Mouse (Mus musculus): ENCODE results near the gene Aff4.

Aff4 gene

GRCm38 (mm10) chr11:53457372-53457954 is 106.8 kb downstream of the Aff4 start:
- intact Hi-C loops (cut with DNase I): no loop called here

DNA sequence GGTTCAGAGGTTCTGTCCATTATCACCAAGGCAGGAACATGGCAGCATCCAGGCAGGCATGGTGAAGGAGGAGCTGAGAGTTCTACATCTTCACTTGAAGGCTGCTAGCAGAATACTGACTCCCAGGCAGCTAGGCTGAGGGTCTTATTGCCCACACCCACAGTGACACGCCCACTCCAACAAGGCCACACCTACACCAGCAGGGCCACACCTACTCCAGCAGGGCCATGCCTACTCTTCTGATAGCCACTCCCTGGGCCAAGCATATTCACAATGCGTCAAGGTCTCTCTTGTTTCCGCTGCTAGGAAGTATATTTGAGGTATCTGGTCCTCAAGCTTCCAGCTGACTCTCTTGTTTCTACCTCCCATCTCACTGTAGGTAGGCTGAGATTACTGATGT is 108.4 kb downstream of the Aff4 start:
- intact Hi-C loops (cut with DNase I): no loop called here

DNA sequence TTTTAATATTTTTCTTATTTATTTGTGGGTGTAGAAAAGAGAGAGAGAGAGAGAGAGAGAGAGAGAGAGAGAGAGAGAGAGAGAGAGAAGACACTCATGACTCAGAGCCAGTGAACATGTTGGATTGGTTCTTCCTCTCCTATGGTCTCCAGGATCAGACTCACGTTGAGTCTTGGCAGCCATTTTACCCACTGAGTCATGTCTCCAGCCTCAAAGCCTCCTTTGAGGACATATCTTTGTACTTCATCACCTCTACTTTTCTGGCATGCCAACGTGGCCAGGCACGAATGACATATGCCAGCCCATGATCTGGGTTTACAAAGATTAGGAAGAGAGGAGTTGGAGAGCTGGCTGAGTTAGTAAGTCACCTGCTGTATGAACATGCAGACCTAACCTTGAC is 109.6 kb downstream of the Aff4 start:
- intact Hi-C loops (cut with DNase I): loop anchor here (10.0 kb wide), 1 partner anchor 45 kb away; no protein-coding TSS in a partner anchor

DNA sequence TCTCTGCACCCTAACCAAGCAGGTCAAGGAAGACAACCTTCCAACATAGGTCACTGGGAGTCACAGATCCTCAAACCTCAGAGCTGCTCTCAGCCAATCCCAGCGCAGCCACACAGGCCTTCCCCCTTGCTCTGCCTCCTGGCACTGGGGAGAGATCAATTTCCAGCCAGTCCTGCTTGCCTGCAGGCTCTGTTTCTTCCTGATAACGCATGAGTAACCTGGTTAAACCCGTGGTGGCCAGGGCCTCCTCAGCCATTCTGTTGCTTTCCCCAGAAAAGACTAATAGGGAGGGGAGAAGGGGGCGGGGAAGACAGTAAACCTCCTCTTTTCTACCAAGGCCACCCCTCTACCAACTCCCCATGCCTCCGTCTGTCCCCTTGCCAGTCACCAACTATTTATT is 111.1 kb downstream of the Aff4 start:
- intact Hi-C loops (cut with DNase I): loop anchor here (10.0 kb wide), 1 partner anchor 47 kb away; no protein-coding TSS in a partner anchor

- intact Hi-C loops (cut with DNase I): loop anchor here (10.0 kb wide), 1 partner anchor 49 kb away; no protein-coding TSS in a partner anchor
Observed at GRCm38 (mm10) chr11:53463551-53464424, 113.2 kb downstream of the Aff4 start.

GRCm38 (mm10) chr11:53466231-53466971 is 115.8 kb downstream of the Aff4 start:
- intact Hi-C loops (cut with DNase I): loop anchor here (2.0 to 10.0 kb wide), 2 partner anchors 52 to 162 kb away; no protein-coding TSS in a partner anchor

- intact Hi-C loops (cut with DNase I): loop anchor here (10.0 kb wide), 1 partner anchor 55 kb away; no protein-coding TSS in a partner anchor
Observed at GRCm38 (mm10) chr11:53469294-53469967, 118.8 kb downstream of the Aff4 start.

DNA sequence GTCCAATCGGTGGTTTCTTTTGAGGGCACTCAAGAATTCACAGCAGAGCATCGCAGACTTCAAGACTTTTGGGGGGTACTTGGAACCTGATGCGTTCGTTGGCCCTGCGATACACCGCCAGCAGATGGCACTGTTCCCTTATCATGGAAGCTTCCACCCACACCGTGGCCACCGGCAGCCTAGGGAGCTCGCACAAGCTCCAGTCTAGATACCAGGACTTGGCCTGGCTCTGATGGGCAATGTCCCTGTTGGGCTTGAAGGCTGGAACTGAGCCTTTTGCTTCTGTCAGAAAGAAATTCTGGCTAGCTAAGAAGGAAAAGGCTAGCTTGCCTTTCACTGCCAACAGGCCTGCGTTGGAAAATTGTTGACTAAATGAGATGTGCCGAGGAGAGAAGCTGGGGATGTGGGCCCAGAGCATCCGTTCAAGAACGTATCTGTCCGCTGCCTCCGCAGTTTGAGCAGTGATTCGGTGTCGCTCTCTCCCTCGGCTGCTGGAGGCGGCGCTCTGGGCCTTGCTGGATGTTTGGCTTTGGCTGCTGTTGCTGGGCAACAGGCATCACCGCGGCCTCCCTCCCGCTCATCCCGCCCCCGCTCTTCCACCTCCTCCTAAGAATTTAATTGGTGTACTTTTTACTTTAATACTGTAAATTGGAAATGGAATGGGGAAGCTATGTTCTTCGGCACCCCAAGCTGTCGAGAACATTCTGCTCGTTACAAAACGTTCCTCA is 119.5 kb downstream of the Aff4 start, which contains the start of gene Gm9837:
TSS of gene Gm9837 (minus strand) at position 512 of the 728 bp plus-strand sequence.
- intact Hi-C loops (cut with DNase I): loop anchor here (10.0 kb wide), 2 partner anchors 55 to 265 kb away; no protein-coding TSS in a partner anchor

Small RNA genes lying within 50 kb of the gene (microRNA-seq; reads per million reads assigned to microRNA genes)
- 0 reads per million in 2 experiments for gene Mir6920
